Mouse (Mus musculus): Measurements from ENCODE around the gene Me1. TPM values are rescaled to one million over a fixed set of nuclear protein-coding genes. Genes with fewer than 3 reads are reported as not detected.
A peak's percentile ranks its signal among the peaks of the same experiment; 100 is the strongest.
"Not testable (repeated sequence)": the region's sequence is repeated elsewhere in the genome, so short reads cannot be mapped to it uniquely, and the experiment has no call there.

Me1 gene
- polyA plus RNA-seq, 1 experiment from 2014 or later = 48.7 TPM

- ATAC-seq (no peak), DNase-seq (ENCODE audit: low spot score) (no peak)
- Histone ChIP-seq H3K4me3 (ENCODE audit: low read depth, low read length) (no peak overlapping the region), H3K36me3 (ENCODE audit: insufficient read depth, low read length) (no peaks in the 10 kb centered on the region), H3K9ac (replicated peaks; ENCODE audit: low read depth) (no peak overlapping the region), H3K27me3 (replicated peaks; ENCODE audit: insufficient read depth, low read length) (no peaks in the 10 kb centered on the region), H3K27ac (ENCODE audit: low read length) (no peak overlapping the region), H3K4me1 (ENCODE audit: insufficient read depth, low read depth, low read length) (no peaks in the 10 kb centered on the region), H3K4me2 (replicated peaks; ENCODE audit: low read depth, low read length) (no peak overlapping the region), H3K9me3 (ENCODE audit: low read length) (no peaks in the 10 kb centered on the region)
- 85% methylated on average over 1 of the region's 1 CpGs for WGBS
- TF ChIP-seq EP300 (IDR thresholded peaks at IDR 0.05) = no peak
- no peak for TF ChIP-seq CTCF (IDR thresholded peaks at IDR 0.05)
These were observed 80.0 kb downstream of the Me1 start for GRCm38 (mm10) chr9:86615765-86616164.

- no peak overlapping the region for H3K9ac ChIP-seq (replicated peaks; ENCODE audit: low read depth)
- H3K36me3 ChIP-seq (ENCODE audit: insufficient read depth, low read length) = no peaks in the 10 kb centered on the region
- TF ChIP-seq EP300 (IDR thresholded peaks at IDR 0.05) = no peak
- TF ChIP-seq CTCF (IDR thresholded peaks at IDR 0.05) = no peak
- H3K9me3 ChIP-seq (ENCODE audit: low read length) = no peaks in the 10 kb centered on the region
- ATAC-seq (no peak), DNase-seq (ENCODE audit: low spot score) (no peak)
- 94% methylated on average over 4 of the region's 4 CpGs for WGBS
- H3K4me2 ChIP-seq (replicated peaks; ENCODE audit: low read depth, low read length) = no peak overlapping the region
- no peak overlapping the region for H3K27ac ChIP-seq (ENCODE audit: low read length)
- H3K4me3 ChIP-seq (ENCODE audit: low read depth, low read length) = no peak overlapping the region
- H3K4me1 ChIP-seq (ENCODE audit: insufficient read depth, low read depth, low read length) = no peaks in the 10 kb centered on the region
- H3K27me3 ChIP-seq (replicated peaks; ENCODE audit: insufficient read depth, low read length) = no peaks in the 10 kb centered on the region
These were observed 83.7 kb downstream of the Me1 start for GRCm38 (mm10) chr9:86612091-86612490.

GRCm38 (mm10) chr9:86605776-86606175, 90.0 kb downstream of the Me1 start:
- no peak overlapping the region for H3K4me3 ChIP-seq (ENCODE audit: low read depth, low read length)
- 58% methylated on average over 6 of the region's 6 CpGs for WGBS
- no peak overlapping the region for H3K27ac ChIP-seq (ENCODE audit: low read length)
- H3K36me3 ChIP-seq (ENCODE audit: insufficient read depth, low read length) = no peaks in the 10 kb centered on the region
- TF ChIP-seq EP300 (IDR thresholded peaks at IDR 0.05) = 0 out of 2 replicates have a peak, but pooled peaks have one; percentile 18
- TF ChIP-seq CTCF (IDR thresholded peaks at IDR 0.05) = no peak
- no peak overlapping the region for H3K4me2 ChIP-seq (replicated peaks; ENCODE audit: low read depth, low read length)
- no peaks in the 10 kb centered on the region for H3K9me3 ChIP-seq (ENCODE audit: low read length)
- H3K27me3 ChIP-seq (replicated peaks; ENCODE audit: insufficient read depth, low read length) = no peaks in the 10 kb centered on the region
- ATAC-seq (peak; percentile 35), DNase-seq (ENCODE audit: low spot score) (peak; percentile 69)
- no peak overlapping the region for H3K9ac ChIP-seq (replicated peaks; ENCODE audit: low read depth)
- no peaks in the 10 kb centered on the region for H3K4me1 ChIP-seq (ENCODE audit: insufficient read depth, low read depth, low read length)

- H3K36me3 ChIP-seq (ENCODE audit: insufficient read depth, low read length) = no peaks in the 10 kb centered on the region
- H3K4me1 ChIP-seq (ENCODE audit: insufficient read depth, low read depth, low read length) = no peaks in the 10 kb centered on the region
- WGBS = 25% methylated on average over 8 of the region's 8 CpGs
- no peaks in the 10 kb centered on the region for H3K9me3 ChIP-seq (ENCODE audit: low read length)
- no peak overlapping the region for H3K9ac ChIP-seq (replicated peaks; ENCODE audit: low read depth)
- no peaks in the 10 kb centered on the region for H3K27me3 ChIP-seq (replicated peaks; ENCODE audit: insufficient read depth, low read length)
- no peak overlapping the region for H3K4me2 ChIP-seq (replicated peaks; ENCODE audit: low read depth, low read length)
- no peak overlapping the region for H3K4me3 ChIP-seq (ENCODE audit: low read depth, low read length)
- DNase-seq (ENCODE audit: low spot score) (no peak), ATAC-seq (no peak)
- H3K27ac ChIP-seq (ENCODE audit: low read length) = no peak overlapping the region
- TF ChIP-seq EP300 (IDR thresholded peaks at IDR 0.05) (no peak), CTCF (IDR thresholded peaks at IDR 0.05) (no peak)
These were observed 95.9 kb downstream of the Me1 start for GRCm38 (mm10) chr9:86599723-86600303.

GRCm38 (mm10) chr9:86596983-86597382, 98.8 kb downstream of the Me1 start:
- H3K9ac ChIP-seq (replicated peaks; ENCODE audit: low read depth); H3K9me3 ChIP-seq (ENCODE audit: low read length); H3K4me2 ChIP-seq (replicated peaks; ENCODE audit: low read depth, low read length); ATAC-seq; H3K4me3 ChIP-seq (ENCODE audit: low read depth, low read length); H3K36me3 ChIP-seq (ENCODE audit: insufficient read depth, low read length); H3K27me3 ChIP-seq (replicated peaks; ENCODE audit: insufficient read depth, low read length); H3K27ac ChIP-seq (ENCODE audit: low read length); DNase-seq (ENCODE audit: low spot score); H3K4me1 ChIP-seq (ENCODE audit: insufficient read depth, low read depth, low read length): not testable (repeated sequence)

GRCm38 (mm10) chr9:86594357-86594767, 101.4 kb downstream of the Me1 start:
- DNase-seq (ENCODE audit: low spot score); H3K4me1 ChIP-seq (ENCODE audit: insufficient read depth, low read depth, low read length); H3K27me3 ChIP-seq (replicated peaks; ENCODE audit: insufficient read depth, low read length); H3K9ac ChIP-seq (replicated peaks; ENCODE audit: low read depth); H3K4me2 ChIP-seq (replicated peaks; ENCODE audit: low read depth, low read length); H3K27ac ChIP-seq (ENCODE audit: low read length); H3K36me3 ChIP-seq (ENCODE audit: insufficient read depth, low read length); H3K4me3 ChIP-seq (ENCODE audit: low read depth, low read length); H3K9me3 ChIP-seq (ENCODE audit: low read length): not testable (repeated sequence)
- WGBS = 25% methylated on average over 10 of the region's 10 CpGs
- peak; percentile 53 for ATAC-seq

Data from lung, postnatal 0 days (tissue).